Mouse (Mus musculus) embryonic facial prominence, embryonic 11.5 days (tissue): ENCODE results near the gene Sdk2. TPM values are rescaled to one million over a fixed set of nuclear protein-coding genes. Genes with fewer than 3 reads are reported as not detected.
A peak's percentile ranks its signal among the peaks of the same experiment; 100 is the strongest.

ENCODE experiments used
- ATAC-seq: fragments of 200-750 bp; cut with Nextera tagmentation; replicated peaks from 2 replicates; pipeline ENCODE4 v1.8.0; 2017; ENCODE audit warnings: low read depth; ENCODE audit not compliant: insufficient number of reproducible peaks, low FRiP score, low TSS enrichment
- DNase-seq: peaks from one replicate; pipeline ENCODE4 v3.0.0-alpha.2; 2015; ENCODE audit warnings: low spot score
- H3K27ac ChIP-seq: fragments of 300-500 bp; sonication (generic); replicated peaks from 2 replicates; pipeline ENCODE4 v1.5.1; 2014; ENCODE audit warnings: mild to moderate bottlenecking, low read depth, low read length, control low read depth
- H3K27me3 ChIP-seq: fragments of 300-500 bp; sonication (generic); 2 replicates; pipeline ENCODE4 v1.6.1; 2014; ENCODE audit warnings: mild to moderate bottlenecking, low read length, moderate library complexity, mixed read lengths; ENCODE audit not compliant: control insufficient read depth, insufficient read depth
- H3K36me3 ChIP-seq: fragments of 300-500 bp; sonication (generic); replicated peaks from 2 replicates; pipeline ENCODE4 v1.6.1; 2014; ENCODE audit warnings: low read depth, mild to moderate bottlenecking, low read length, moderate library complexity, mixed read lengths; ENCODE audit not compliant: control insufficient read depth, insufficient read depth
- H3K4me1 ChIP-seq: fragments of 300-500 bp; sonication (generic); 2 replicates; pipeline ENCODE4 v1.6.1; 2014; ENCODE audit warnings: low read length, mixed read lengths; ENCODE audit not compliant: control insufficient read depth, insufficient read depth
- H3K4me2 ChIP-seq: fragments of 300-500 bp; sonication (generic); 2 replicates; pipeline ENCODE4 v1.6.1; 2014; ENCODE audit warnings: low read depth, mild to moderate bottlenecking, control low read depth, low read length, moderate library complexity
- H3K4me3 ChIP-seq: fragments of 300-500 bp; sonication (generic); 2 replicates; pipeline ENCODE4 v1.5.1; 2014; ENCODE audit warnings: low read depth, low read length, control low read depth
- H3K9ac ChIP-seq: fragments of 300-500 bp; sonication (generic); replicated peaks from 2 replicates; pipeline ENCODE4 v1.6.1; 2014; ENCODE audit warnings: mild to moderate bottlenecking, control low read depth, low read length
- H3K9me3 ChIP-seq: fragments of 300-500 bp; sonication (generic); replicated peaks from 2 replicates; pipeline ENCODE4 v1.6.1; 2016; ENCODE audit warnings: mild to moderate bottlenecking, low read length, inconsistent platforms, mixed read lengths; ENCODE audit not compliant: control insufficient read depth
- WGBS: fragments of 180-500 bp; shearing (Covaris S2); extraction: QIAGEN DNeasy Blood & Tissue Kit; methylation state at CpG from one replicate; pipeline ENCODE4 v1.1.7; 2014; 5-methylcytosine and 5-hydroxymethylcytosine counted together
- polyA plus RNA-seq: library from polyadenylated mRNA; unstranded; fragments of >200 nt; fragmentation: Nextera tagmentation; extraction: Ambion mirVana; gene quantifications from 2 replicates; pipeline ENCODE4 v1.2.1, GENCODE M21; 2014

Sdk2 gene
- polyA plus RNA-seq, 1 experiment from 2014 or later: 0.88 TPM

DNA sequence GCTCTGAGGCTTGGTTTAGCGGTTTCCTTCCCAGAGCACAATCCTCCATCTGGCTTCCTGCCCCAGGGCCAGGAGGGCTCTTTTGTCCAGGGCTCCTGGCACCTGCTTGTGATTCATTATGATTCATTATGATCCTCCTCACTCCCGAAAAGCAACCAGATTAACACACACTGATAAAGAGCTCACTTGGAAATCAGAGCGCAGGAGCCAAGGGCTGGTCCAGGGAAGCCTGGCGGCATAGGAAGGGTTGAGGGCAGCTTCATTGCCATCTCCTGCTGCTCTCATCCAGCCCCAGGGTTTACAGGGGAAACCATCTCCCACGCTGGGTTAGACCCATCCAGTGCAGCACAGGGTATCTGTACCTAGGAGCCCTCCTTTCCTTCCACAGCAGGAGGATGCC is 143.7 kb downstream of the Sdk2 start:
- Histone ChIP-seq H3K4me3 (no peak overlapping the region), H3K27ac (no peak overlapping the region), H3K9ac (no peak overlapping the region), H3K36me3 (no peaks in the 10 kb centered on the region), H3K4me1 (no peaks in the 10 kb centered on the region), H3K4me2 (no peak overlapping the region), H3K27me3 (no peaks in the 10 kb centered on the region), H3K9me3 (no peaks in the 10 kb centered on the region)
- no peak for ATAC-seq
- WGBS: 68% methylated on average over 5 of the region's 5 CpGs
- DNase-seq: no peak

DNA sequence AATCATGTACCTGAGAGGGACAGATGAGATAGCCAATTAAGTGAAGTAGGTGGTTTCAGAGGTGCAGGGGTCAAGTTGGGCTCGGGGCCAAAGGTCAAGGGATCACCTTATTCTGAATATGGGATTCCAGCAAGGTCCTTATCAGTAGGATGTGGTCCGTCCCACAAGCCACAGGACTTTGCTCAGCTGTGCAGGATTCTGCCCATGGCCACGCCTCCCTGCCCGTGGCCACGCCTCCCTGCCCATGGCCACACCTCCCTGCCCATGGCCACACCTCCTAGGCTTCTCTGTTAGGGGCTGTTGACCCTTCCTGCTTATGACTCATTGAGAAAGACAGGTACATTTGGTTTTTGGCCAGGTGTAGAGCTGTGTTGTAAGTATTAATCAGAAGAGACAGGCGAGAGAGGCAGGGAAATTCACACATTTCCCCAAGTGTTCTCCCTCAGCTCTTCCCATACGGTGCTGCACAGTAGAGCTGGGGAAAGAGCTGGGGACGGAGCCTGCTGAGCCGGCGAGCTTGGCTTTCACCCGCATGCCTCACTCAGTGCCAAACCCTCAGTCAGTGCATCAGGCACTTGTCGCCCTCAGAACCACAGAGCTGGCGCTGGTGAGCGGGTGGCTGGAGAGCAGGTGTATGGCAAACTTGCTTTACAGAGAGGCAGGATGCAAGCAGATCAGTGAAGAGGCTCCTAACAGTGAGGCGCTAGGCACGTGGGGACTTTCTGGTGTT is 163.6 kb downstream of the Sdk2 start:
- Histone ChIP-seq H3K27ac (no peak overlapping the region), H3K4me2 (no peak overlapping the region), H3K27me3 (no peaks in the 10 kb centered on the region), H3K36me3 (no peaks in the 10 kb centered on the region), H3K9ac (no peak overlapping the region), H3K4me1 (no peaks in the 10 kb centered on the region), H3K4me3 (no peak overlapping the region), H3K9me3 (no peaks in the 10 kb centered on the region)
- ATAC-seq: no peak
- 79% methylated on average over 16 of the region's 16 CpGs for WGBS
- DNase-seq: no peak

DNA sequence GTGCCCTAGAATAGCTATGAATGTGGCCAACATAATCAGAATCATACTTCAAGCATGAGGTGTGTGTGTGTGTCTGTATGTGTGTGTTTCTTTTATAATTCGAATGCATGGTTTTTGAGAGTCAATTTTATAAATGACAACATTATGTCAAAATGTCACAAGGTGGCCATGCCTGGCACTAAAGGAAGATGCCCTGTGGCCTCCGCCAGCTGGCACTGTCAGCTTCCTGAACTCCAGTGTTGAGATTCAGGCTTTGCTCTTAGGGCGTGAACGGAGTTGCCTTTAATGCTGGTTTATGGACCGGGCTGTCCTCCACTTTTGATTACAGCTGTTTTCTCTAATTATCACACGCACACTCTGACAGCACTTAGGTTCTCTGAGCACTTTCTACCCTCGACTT is 164.9 kb downstream of the Sdk2 start:
- DNase-seq: no peak
- no peaks in the 10 kb centered on the region for H3K9me3 ChIP-seq
- no peak for ATAC-seq
- WGBS: 88% methylated on average over 7 of the region's 7 CpGs
- H3K27ac ChIP-seq: no peak overlapping the region
- no peak overlapping the region for H3K4me2 ChIP-seq
- H3K27me3 ChIP-seq: no peaks in the 10 kb centered on the region
- no peak overlapping the region for H3K9ac ChIP-seq
- no peaks in the 10 kb centered on the region for H3K4me1 ChIP-seq
- no peak overlapping the region for H3K4me3 ChIP-seq
- H3K36me3 ChIP-seq: no peaks in the 10 kb centered on the region

DNA sequence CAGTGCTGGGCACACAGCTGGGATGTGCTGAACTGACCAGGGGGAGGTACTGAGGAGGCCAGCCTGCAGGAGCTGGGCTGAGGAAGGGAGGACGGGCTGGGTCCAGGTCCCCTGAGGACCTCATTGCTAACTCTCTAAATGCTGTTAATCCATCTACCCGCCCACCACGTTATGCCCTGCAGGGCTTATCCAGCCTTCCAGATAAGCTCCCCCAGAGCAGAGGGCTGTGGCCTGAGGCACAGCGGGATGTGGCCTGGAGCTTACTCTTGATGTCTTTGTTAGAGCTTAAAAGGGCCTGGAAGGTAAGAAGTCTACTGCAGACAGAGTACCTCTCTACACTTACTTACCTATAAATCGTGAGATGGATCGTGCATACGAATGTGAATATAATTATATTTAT is 168.2 kb downstream of the Sdk2 start:
- 35% methylated on average over 7 of the region's 7 CpGs for WGBS
- no peaks in the 10 kb centered on the region for H3K36me3 ChIP-seq
- H3K27ac ChIP-seq: no peak overlapping the region
- H3K9ac ChIP-seq: no peak overlapping the region
- no peak overlapping the region for H3K4me3 ChIP-seq
- no peak overlapping the region for H3K4me2 ChIP-seq
- H3K4me1 ChIP-seq: no peaks in the 10 kb centered on the region
- ATAC-seq (no peak), DNase-seq (no peak)
- H3K9me3 ChIP-seq: no peaks in the 10 kb centered on the region
- no peaks in the 10 kb centered on the region for H3K27me3 ChIP-seq

DNA sequence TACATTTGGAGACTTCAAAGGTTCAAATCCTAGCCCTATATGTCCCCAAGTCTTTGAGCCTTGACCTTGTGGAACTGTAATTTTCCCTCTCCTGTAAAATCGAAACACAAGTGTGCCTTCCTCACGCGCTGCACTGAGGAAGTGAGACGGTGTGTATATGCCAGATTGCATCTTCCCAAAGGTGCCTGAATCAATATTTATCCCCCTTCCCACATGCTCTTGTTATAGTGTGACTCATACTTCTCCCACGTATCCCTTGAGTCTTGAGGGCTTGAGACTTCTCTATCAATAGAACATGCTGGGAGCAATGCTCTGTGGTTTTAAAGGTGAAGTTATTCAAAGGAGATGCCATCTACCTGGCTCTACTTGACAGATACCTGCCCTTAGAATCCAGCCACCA is 170.8 kb downstream of the Sdk2 start:
- WGBS: 88% methylated on average over 5 of the region's 5 CpGs
- no peaks in the 10 kb centered on the region for H3K9me3 ChIP-seq
- H3K4me1 ChIP-seq: peaks cover 2% of the 10 kb centered on the region; the same call in 1 of the 2 replicates
- no peaks in the 10 kb centered on the region for H3K27me3 ChIP-seq
- DNase-seq (no peak), ATAC-seq (no peak)
- H3K4me2 ChIP-seq: no peak overlapping the region
- H3K36me3 ChIP-seq: no peaks in the 10 kb centered on the region
- H3K27ac ChIP-seq: no peak overlapping the region
- H3K4me3 ChIP-seq: no peak overlapping the region
- no peak overlapping the region for H3K9ac ChIP-seq

DNA sequence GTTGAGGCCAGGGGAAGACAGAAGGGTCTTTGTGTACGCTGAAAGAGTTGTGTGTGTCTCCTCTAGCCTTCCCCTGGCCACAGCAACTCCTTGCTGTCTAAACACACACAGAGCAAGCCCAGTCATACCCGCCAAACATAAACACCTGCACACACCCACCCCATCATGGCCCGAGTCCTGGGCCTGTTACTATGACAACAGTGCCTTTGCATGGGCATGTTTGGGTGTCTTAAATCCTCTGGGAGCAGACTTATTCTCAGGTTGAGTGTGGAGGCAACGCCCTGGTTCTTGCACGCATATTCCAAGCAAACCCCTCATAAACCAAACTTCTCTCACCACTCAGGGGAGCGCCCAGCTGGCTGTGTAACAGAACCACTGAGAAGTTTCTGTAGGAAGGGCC is 173.9 kb downstream of the Sdk2 start:
- Histone ChIP-seq H3K4me1 (peaks cover 2% of the 10 kb centered on the region; the same call in 1 of the 2 replicates), H3K27ac (no peak overlapping the region), H3K4me3 (no peak overlapping the region), H3K9me3 (no peaks in the 10 kb centered on the region), H3K4me2 (no peak overlapping the region; the same call in 1 of the 2 replicates), H3K27me3 (no peaks in the 10 kb centered on the region), H3K36me3 (no peaks in the 10 kb centered on the region), H3K9ac (no peak overlapping the region)
- ATAC-seq: no peak
- WGBS: 75% methylated on average over 6 of the region's 6 CpGs
- peak; percentile 32 for DNase-seq

DNA sequence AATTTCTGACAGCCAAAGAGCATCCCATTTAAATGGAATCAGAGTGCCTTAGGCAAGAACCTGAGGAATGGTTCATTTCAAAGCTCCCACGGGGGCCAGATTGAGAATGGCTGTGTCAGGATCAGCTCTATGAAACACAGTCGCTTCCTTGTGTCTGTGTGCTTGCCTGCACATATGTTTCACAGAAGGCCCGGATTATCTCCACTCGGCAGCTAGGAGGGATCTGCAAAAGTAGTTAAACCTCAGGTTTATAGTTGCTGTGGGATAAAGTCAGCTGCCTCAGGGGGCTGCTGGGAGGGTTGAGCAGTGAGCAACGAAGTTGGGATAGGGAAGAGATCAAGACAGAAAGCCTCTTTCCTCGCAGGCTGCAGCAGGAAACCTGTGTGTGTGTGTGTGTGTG is 174.8 kb downstream of the Sdk2 start:
- Histone ChIP-seq H3K9ac (no peak overlapping the region), H3K9me3 (no peaks in the 10 kb centered on the region), H3K27ac (no peak overlapping the region), H3K36me3 (no peaks in the 10 kb centered on the region), H3K27me3 (no peaks in the 10 kb centered on the region), H3K4me2 (no peak overlapping the region), H3K4me3 (no peak overlapping the region), H3K4me1 (peaks cover 2% of the 10 kb centered on the region; the same call in 1 of the 2 replicates)
- 45% methylated on average over 6 of the region's 6 CpGs for WGBS
- no peak for ATAC-seq
- peak; percentile 33 for DNase-seq

DNA sequence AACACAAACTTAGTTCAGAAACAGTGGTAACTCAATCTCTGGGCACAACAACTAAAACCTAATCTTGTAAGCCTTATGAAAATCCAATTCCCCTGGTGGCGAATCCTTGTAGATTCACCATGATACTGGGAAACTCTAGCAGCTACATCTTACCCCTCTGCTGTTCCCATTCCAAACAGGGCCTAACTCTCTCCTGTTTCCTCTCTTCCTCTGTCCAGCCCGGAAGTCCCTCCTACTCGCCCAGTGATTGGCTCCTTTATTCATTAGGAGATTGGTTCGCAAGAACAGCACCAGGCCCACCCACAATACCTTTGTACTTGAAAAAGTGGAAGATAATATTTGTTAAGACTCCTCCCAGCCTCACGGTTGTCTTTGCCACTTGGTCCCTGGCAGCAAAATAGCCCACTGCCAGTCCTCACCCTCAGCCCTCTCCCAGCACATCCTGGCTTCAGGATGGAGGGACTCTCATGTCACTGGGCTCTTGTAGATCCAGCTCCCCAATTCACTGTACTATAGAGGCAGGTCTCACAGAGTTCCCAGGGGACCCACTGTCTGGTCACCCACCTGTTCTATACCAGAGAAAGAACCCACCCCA is 178.6 kb downstream of the Sdk2 start:
- no peak for ATAC-seq
- no peak for DNase-seq
- H3K4me3 ChIP-seq: no peak overlapping the region
- H3K9me3 ChIP-seq: no peaks in the 10 kb centered on the region
- peaks cover 2% of the 10 kb centered on the region; the same call in 1 of the 2 replicates for H3K4me1 ChIP-seq
- WGBS: 80% methylated on average over 5 of the region's 5 CpGs
- H3K4me2 ChIP-seq: no peak overlapping the region
- H3K27ac ChIP-seq: no peak overlapping the region
- no peaks in the 10 kb centered on the region for H3K36me3 ChIP-seq
- no peaks in the 10 kb centered on the region for H3K27me3 ChIP-seq
- H3K9ac ChIP-seq: no peak overlapping the region
